In genomic region chr8:122571153-122571552, GRCm38 (mm10) we compare ENCODE assay signal across 28 mouse cellular contexts. TPM values are rescaled to one million over a fixed set of nuclear protein-coding genes. Genes with fewer than 3 reads are reported as not detected.
DNase-seq lines count a peak whose midpoint lies in the region; ATAC-seq lines count a peak whose summit lies in the region.
"Had no signal": no experiment of that assay in that cellular context is flagged by ENCODE, and none has a peak within 500 bp of the region (broad histone marks: within the 10 kb centered on the region; RNA-seq: fewer than 3 reads in every experiment).

No protein-coding gene starts in this region.

- no peak for ATAC-seq in neural tube, embryonic 11.5 days (ENCODE audit: insufficient read depth, low FRiP score, low TSS enrichment)
- no peak for ATAC-seq in neural tube, embryonic 15.5 days (ENCODE audit: low FRiP score)
- ATAC-seq: forebrain, postnatal 0 days; hindbrain, postnatal 0 days; intestine, embryonic 15.5 days; lung, postnatal 0 days; Patski had no signal

- H3K9ac ChIP-seq in neural tube, embryonic 11.5 days (ENCODE audit: low read length), result no peak overlapping the region
- 0 out of 2 replicates have a peak overlapping the region, but pooled peaks have one; percentile 7 for H3K9ac ChIP-seq in neural tube, embryonic 15.5 days (replicated peaks)
- H3K9ac ChIP-seq: forebrain, embryonic 12.5 days; forebrain, postnatal 0 days; heart, embryonic 15.5 days; hindbrain, embryonic 12.5 days; intestine, embryonic 15.5 days; midbrain, embryonic 12.5 days had no signal

- no peak overlapping the region for H3K4me2 ChIP-seq in neural tube, embryonic 11.5 days (ENCODE audit: low read depth)
- no peak overlapping the region for H3K4me2 ChIP-seq in neural tube, embryonic 15.5 days
- H3K4me2 ChIP-seq: forebrain, embryonic 12.5 days; heart, embryonic 15.5 days; hindbrain, embryonic 12.5 days; intestine, embryonic 15.5 days; midbrain, embryonic 12.5 days had no signal

- WGBS in neural tube, embryonic 11.5 days, result 95% methylated on average over 11 of the region's 11 CpGs
- 95% methylated on average over 11 of the region's 11 CpGs for WGBS in neural tube, embryonic 15.5 days

- H3K4me1 ChIP-seq in neural tube, embryonic 11.5 days (ENCODE audit: control insufficient read depth, insufficient read depth, low read length), result peaks cover 32% of the 10 kb centered on the region
- peaks cover 44% of the 10 kb centered on the region for H3K4me1 ChIP-seq in neural tube, embryonic 15.5 days

- no peaks in the 10 kb centered on the region for H3K27me3 ChIP-seq in neural tube, embryonic 11.5 days (ENCODE audit: control insufficient read depth, insufficient read depth, low read length)
- H3K27me3 ChIP-seq in neural tube, embryonic 15.5 days (replicated peaks), result no peaks in the 10 kb centered on the region
- H3K27me3 ChIP-seq: CH12.LX; forebrain, embryonic 12.5 days; heart, embryonic 15.5 days; hindbrain, embryonic 12.5 days; intestine, embryonic 15.5 days; megakaryocyte, embryonic 14.5 days; midbrain, embryonic 12.5 days; Patski had no signal

- H3K36me3 ChIP-seq in neural tube, embryonic 11.5 days (ENCODE audit: control insufficient read depth, insufficient read depth, low read length), result peaks cover 23% of the 10 kb centered on the region
- peaks cover 16% of the 10 kb centered on the region for H3K36me3 ChIP-seq in neural tube, embryonic 15.5 days

- no peaks in the 10 kb centered on the region for H3K9me3 ChIP-seq in neural tube, embryonic 11.5 days (ENCODE audit: control insufficient read depth, low read length)
- no peaks in the 10 kb centered on the region for H3K9me3 ChIP-seq in neural tube, embryonic 15.5 days (replicated peaks)
- H3K9me3 ChIP-seq: forebrain, embryonic 12.5 days; heart, embryonic 10.5 days; heart, embryonic 15.5 days; hindbrain, embryonic 12.5 days; intestine, embryonic 15.5 days; megakaryocyte, embryonic 14.5 days; midbrain, embryonic 12.5 days had no signal

- H3K27ac ChIP-seq in neural tube, embryonic 11.5 days (ENCODE audit: low read depth, low read length), result no peak overlapping the region
- no peak overlapping the region for H3K27ac ChIP-seq in neural tube, embryonic 15.5 days (replicated peaks)
- H3K27ac ChIP-seq: forebrain, embryonic 12.5 days; heart, embryonic 10.5 days; heart, embryonic 15.5 days; hindbrain, embryonic 12.5 days; hindbrain, postnatal 0 days; intestine, embryonic 15.5 days; midbrain, embryonic 12.5 days had no signal

- 0 out of 2 replicates have a peak overlapping the region, but pooled peaks have one; percentile 6 for H3K4me3 ChIP-seq in neural tube, embryonic 11.5 days (ENCODE audit: low read depth, low read length)
- no peak overlapping the region for H3K4me3 ChIP-seq in neural tube, embryonic 15.5 days (replicated peaks)
- H3K4me3 ChIP-seq: forebrain, embryonic 12.5 days; heart, embryonic 10.5 days; heart, embryonic 15.5 days; hindbrain, embryonic 12.5 days; intestine, embryonic 15.5 days; megakaryocyte, embryonic 14.5 days; midbrain, embryonic 12.5 days had no signal

- peak; percentile 70 for DNase-seq in cerebellum, adult 11 months
- no peak for DNase-seq in cerebellum, postnatal 4 days (ENCODE audit: low spot score in 2 of 2)
- DNase-seq in neural tube, embryonic 11.5 days (ENCODE audit: low spot score), result no peak
- DNase-seq in neural tube, embryonic 10.5 days (ENCODE audit: extremely low spot score, low spot score), result no peak
- peak; percentile 84 to 85 for DNase-seq in cerebellum, postnatal 14 days
- DNase-seq in heart, adult 11 months, result no peak
- DNase-seq in left cerebral cortex, adult 8-10 months (ENCODE audit: low spot score in 2 of 2), result no peak
- DNase-seq: adrenal gland, postnatal 25 days; forebrain, postnatal 0 days; gastrocnemius, postnatal 14 days; heart, postnatal 36 days; kidney, adult 2 months; kidney, postnatal 4 days; lung, adult 18-20 months; right cerebral cortex, postnatal 25 days; thymus, postnatal 14 days had no signal

RNA-seq across cellular contexts. Expression of gene Cdt1, which starts 3.3 kb away (rescaled TPM):
- 34.3 and 37.1 TPM in 2 replicates for polyA plus RNA-seq in neural tube, embryonic 11.5 days (2014; fragmentation: Nextera tagmentation; extraction: Ambion mirVana)
- 6.8 and 15.4 TPM in 2 replicates for polyA plus RNA-seq in neural tube, embryonic 15.5 days (2015; fragmentation: Nextera tagmentation; extraction: Ambion mirVana)
- 1 to 10 TPM; 4.1 to 5.0 (median 4.4) TPM for total RNA-seq in left cerebral cortex, adult 8-10 months (2022)

RNA-seq across cellular contexts. Expression of gene Aprt, which starts 5.6 kb away (rescaled TPM):
- 219 and 243 TPM in 2 replicates for polyA plus RNA-seq in neural tube, embryonic 11.5 days (2014; fragmentation: Nextera tagmentation; extraction: Ambion mirVana)
- 189 and 207 TPM in 2 replicates for polyA plus RNA-seq in neural tube, embryonic 15.5 days (2015; fragmentation: Nextera tagmentation; extraction: Ambion mirVana)
- 10 to 100 TPM; 52.8 to 60.2 (median 57.6) TPM for total RNA-seq in left cerebral cortex, adult 8-10 months (2022)

RNA-seq across cellular contexts. Expression of gene Piezo1, which starts 20.0 kb away (rescaled TPM):
- 5.5 and 7.5 TPM in 2 replicates for polyA plus RNA-seq in neural tube, embryonic 11.5 days (2014; fragmentation: Nextera tagmentation; extraction: Ambion mirVana)
- polyA plus RNA-seq in neural tube, embryonic 15.5 days (2015; fragmentation: Nextera tagmentation; extraction: Ambion mirVana), result 2.1 and 5.1 TPM in 2 replicates
- total RNA-seq in left cerebral cortex, adult 8-10 months (2022), result 1 to 10 TPM; 5.6 to 6.7 (median 6.1) TPM

RNA-seq across cellular contexts. Expression of gene Galns, which starts 40.1 kb away (rescaled TPM):
- 5.4 and 6.6 TPM in 2 replicates for polyA plus RNA-seq in neural tube, embryonic 11.5 days (2014; fragmentation: Nextera tagmentation; extraction: Ambion mirVana)
- 6.7 and 9.5 TPM in 2 replicates for polyA plus RNA-seq in neural tube, embryonic 15.5 days (2015; fragmentation: Nextera tagmentation; extraction: Ambion mirVana)
- total RNA-seq in left cerebral cortex, adult 8-10 months (2022), result 10 to 100 TPM in 3 of 4 experiments, 1 to 10 TPM in 1; 9.3 to 11.5 (median 10.9) TPM

RNA-seq across cellular contexts. Expression of gene Trappc2l, which starts 40.3 kb away (rescaled TPM):
- polyA plus RNA-seq in neural tube, embryonic 11.5 days (2014; fragmentation: Nextera tagmentation; extraction: Ambion mirVana), result 55.6 and 59.7 TPM in 2 replicates
- polyA plus RNA-seq in neural tube, embryonic 15.5 days (2015; fragmentation: Nextera tagmentation; extraction: Ambion mirVana), result 103 and 113 TPM in 2 replicates
- total RNA-seq in left cerebral cortex, adult 8-10 months (2022), result 10 to 100 TPM; 73.8 to 84.5 (median 76.0) TPM

Comparison
In these comparisons a context has a peak if more than half of its experiments do, and no peak if none do; other contexts are left out.
1. DNase-seq: peak in cerebellum, adult 11 months (single experiment) and cerebellum, postnatal 14 days (2 of 2); none in cerebellum, postnatal 4 days (0 of 2), neural tube, embryonic 11.5 days (single experiment), neural tube, embryonic 10.5 days (single experiment), heart, adult 11 months (single experiment) and left cerebral cortex, adult 8-10 months (0 of 2).